ENCODE assay signal across 8 mouse cellular contexts in genomic region chr6:146281176-146281899, GRCm38 (mm10).
DNase-seq lines count a peak whose midpoint lies in the region; ATAC-seq and TF ChIP-seq lines count a peak whose summit lies in the region.

No protein-coding gene starts in this region.

- no peak for TF ChIP-seq POLR2A in liver, adult 2 months (IDR thresholded peaks at IDR 0.05; ENCODE audit: extremely low read depth, insufficient read depth, low read length)

- H3K9ac ChIP-seq in liver, adult 2 months (ENCODE audit: low read depth, low read length) = no peak overlapping the region
- no peak overlapping the region for H3K9ac ChIP-seq in liver, embryonic 11.5 days (ENCODE audit: low read depth, low read length)

- H3K9me3 ChIP-seq in liver, embryonic 11.5 days (ENCODE audit: control insufficient read depth, low read length) = no peaks in the 10 kb centered on the region
- H3K9me3 ChIP-seq in hindbrain, embryonic 10.5 days = no peaks in the 10 kb centered on the region

- peaks cover 3% of the 10 kb centered on the region; the same call in 1 of the 2 replicates for H3K36me3 ChIP-seq in liver, adult 2 months (ENCODE audit: control insufficient read depth, insufficient read depth, low read length)
- no peaks in the 10 kb centered on the region for H3K36me3 ChIP-seq in liver, embryonic 11.5 days (ENCODE audit: control insufficient read depth, insufficient read depth, low read length)
- no peaks in the 10 kb centered on the region for H3K36me3 ChIP-seq in hindbrain, embryonic 10.5 days

- no peaks in the 10 kb centered on the region for H3K4me1 ChIP-seq in liver, adult 2 months (ENCODE audit: control insufficient read depth, insufficient read depth, low read length)
- H3K4me1 ChIP-seq in liver, embryonic 11.5 days (replicated peaks; ENCODE audit: control insufficient read depth, insufficient read depth, low read length) = no peaks in the 10 kb centered on the region
- no peaks in the 10 kb centered on the region for H3K4me1 ChIP-seq in hindbrain, embryonic 10.5 days (replicated peaks)

- intact Hi-C loops in left cerebral cortex, postnatal 36 days (cut with DNase I) = loop anchor here (2.0 to 5.0 kb wide), 2 partner anchors 129 to 894 kb away; no protein-coding TSS in a partner anchor

- no peak overlapping the region for H3K4me2 ChIP-seq in liver, embryonic 11.5 days

- no peaks in the 10 kb centered on the region for H3K27me3 ChIP-seq in liver, adult 2 months (ENCODE audit: control insufficient read depth, insufficient read depth, low read length)
- no peaks in the 10 kb centered on the region for H3K27me3 ChIP-seq in liver, embryonic 11.5 days (replicated peaks; ENCODE audit: control insufficient read depth, insufficient read depth, low read length)
- no peaks in the 10 kb centered on the region for H3K27me3 ChIP-seq in hindbrain, embryonic 10.5 days (ENCODE audit: insufficient read depth, poor library complexity, severe bottlenecking)

- 96% methylated on average over 24 of the region's 24 CpGs for WGBS in liver, adult 2 months
- WGBS in liver, embryonic 11.5 days = 91% methylated on average over 24 of the region's 24 CpGs
- 95% methylated on average over 24 of the region's 24 CpGs for WGBS in hindbrain, embryonic 10.5 days

- no peak for ATAC-seq in cerebellum, adult (ENCODE audit: insufficient number of reproducible peaks, low FRiP score, low TSS enrichment)
- no peak for ATAC-seq in liver, embryonic 11.5 days (replicated peaks; ENCODE audit: low FRiP score)

- H3K4me3 ChIP-seq in liver, adult 2 months (ENCODE audit: insufficient read depth, low read depth, low read length) = no peak overlapping the region
- no peak overlapping the region for H3K4me3 ChIP-seq in liver, embryonic 11.5 days (ENCODE audit: low read depth, low read length)
- H3K4me3 ChIP-seq in hindbrain, embryonic 10.5 days = no peak overlapping the region

- H3K79me2 ChIP-seq in liver, adult 2 months (ENCODE audit: control insufficient read depth, insufficient read depth, low read length) = no peaks in the 10 kb centered on the region

- H3K27ac ChIP-seq in liver, adult 2 months (replicated peaks; ENCODE audit: insufficient read depth, low read depth, low read length) = no peak overlapping the region
- H3K27ac ChIP-seq in liver, embryonic 11.5 days (ENCODE audit: low read depth, low read length) = no peak overlapping the region
- H3K27ac ChIP-seq in hindbrain, embryonic 10.5 days = no peak overlapping the region

- peak; percentile 70 for TF ChIP-seq CTCF in liver, adult 2 months (IDR thresholded peaks at IDR 0.05; ENCODE audit: low read depth, low read length)

- DNase-seq in cerebellum, adult 11 months = peak; percentile 15
- no peak for DNase-seq in liver, adult 2 months (ENCODE audit: extremely low read depth, low read depth, low spot score)
- no peak for DNase-seq in liver, embryonic 11.5 days (ENCODE audit: low spot score)
- peak; percentile 35 for DNase-seq in cerebellum, adult 9-10 months
- DNase-seq in left cerebral cortex, postnatal 36 days (ENCODE audit: low spot score in 2 of 2) = peak; percentile 54 to 63
- DNase-seq in testis, postnatal 14 days (ENCODE audit: low spot score) = peak; percentile 75
- DNase-seq in hindbrain, embryonic 10.5 days (ENCODE audit: low spot score) = no peak

Comparison
In these comparisons a context has a peak if more than half of its experiments do, and no peak if none do; other contexts are left out.
1. DNase-seq: peak in cerebellum, adult 11 months (single experiment), cerebellum, adult 9-10 months (single experiment), left cerebral cortex, postnatal 36 days (2 of 2) and testis, postnatal 14 days (single experiment); none in liver, adult 2 months (single experiment), liver, embryonic 11.5 days (single experiment) and hindbrain, embryonic 10.5 days (single experiment).